Mouse (Mus musculus): ENCODE results near the gene Cavin1.
"Not testable (repeated sequence)": the region's sequence is repeated elsewhere in the genome, so short reads cannot be mapped to it uniquely, and the experiment has no call there.

Gene Cavin1

GRCm38 (mm10) chr11:100970557-100970937, at the start of gene Cavin1:
Gene Cavin1, minus strand, starts transcription at chr11:100970887.
- peak; percentile 98 for DNase-seq (ENCODE audit: low spot score)

GRCm38 (mm10) chr11:101011641-101012040, 41.0 kb upstream of the Cavin1 start:
- DNase-seq (ENCODE audit: low spot score), result no peak

- DNase-seq (ENCODE audit: low spot score), result peak; percentile 43
Measured at GRCm38 (mm10) chr11:101009888-101010784, 39.4 kb upstream of the Cavin1 start.

- DNase-seq (ENCODE audit: low spot score), result peak; percentile 96
Measured at GRCm38 (mm10) chr11:101009046-101009887, 38.6 kb upstream of the Cavin1 start, which contains the start of gene Atp6v0a1. Gene Atp6v0a1, plus strand, starts transcription at chr11:101009452.

- DNase-seq (ENCODE audit: low spot score), result peak; percentile 82
Measured at GRCm38 (mm10) chr11:101008206-101009045, 37.7 kb upstream of the Cavin1 start.

- DNase-seq (ENCODE audit: low spot score), result peak; percentile 78
Measured at GRCm38 (mm10) chr11:101003025-101003685, 32.5 kb upstream of the Cavin1 start.

- DNase-seq (ENCODE audit: low spot score), result not testable (repeated sequence)
Measured at GRCm38 (mm10) chr11:101001875-101002552, 31.3 kb upstream of the Cavin1 start.

- no peak for DNase-seq (ENCODE audit: low spot score)
Measured at GRCm38 (mm10) chr11:100999254-100999653, 28.6 kb upstream of the Cavin1 start.

GRCm38 (mm10) chr11:100998836-100999235, 28.1 kb upstream of the Cavin1 start:
- no peak for DNase-seq (ENCODE audit: low spot score)

GRCm38 (mm10) chr11:100996501-100996900, 25.8 kb upstream of the Cavin1 start:
- no peak for DNase-seq (ENCODE audit: low spot score)

GRCm38 (mm10) chr11:100994655-100995054, 24.0 kb upstream of the Cavin1 start:
- no peak for DNase-seq (ENCODE audit: low spot score)

- DNase-seq (ENCODE audit: low spot score), result no peak
Measured at GRCm38 (mm10) chr11:100994233-100994632, 23.5 kb upstream of the Cavin1 start.

GRCm38 (mm10) chr11:100993437-100993836, 22.8 kb upstream of the Cavin1 start:
- no peak for DNase-seq (ENCODE audit: low spot score)

GRCm38 (mm10) chr11:100991027-100991534, 20.4 kb upstream of the Cavin1 start:
- DNase-seq (ENCODE audit: low spot score), result no peak

GRCm38 (mm10) chr11:100989666-100990065, 19.0 kb upstream of the Cavin1 start:
- no peak for DNase-seq (ENCODE audit: low spot score)

GRCm38 (mm10) chr11:100988674-100989073, 18.0 kb upstream of the Cavin1 start:
- DNase-seq (ENCODE audit: low spot score), result no peak

GRCm38 (mm10) chr11:100985607-100986006, 14.9 kb upstream of the Cavin1 start:
- no peak for DNase-seq (ENCODE audit: low spot score)

GRCm38 (mm10) chr11:100983778-100984131, 13.1 kb upstream of the Cavin1 start:
- DNase-seq (ENCODE audit: low spot score), result no peak

- peak; percentile 88 for DNase-seq (ENCODE audit: low spot score)
Measured at GRCm38 (mm10) chr11:100983125-100983777, 12.6 kb upstream of the Cavin1 start.

GRCm38 (mm10) chr11:100982087-100982486, 11.4 kb upstream of the Cavin1 start:
- no peak for DNase-seq (ENCODE audit: low spot score)
